Mouse (Mus musculus): ENCODE data around the gene Itpr2. TPM values are rescaled to one million over a fixed set of nuclear protein-coding genes. Genes with fewer than 3 reads are reported as not detected.
A peak's percentile ranks its signal among the peaks of the same experiment; 100 is the strongest.

The Itpr2 gene
- total RNA-seq, 2 experiments from 2014 or later = 7.9 to 9.6 TPM

GRCm38 (mm10) chr6:146245888-146246287 lies 256.1 kb downstream of the Itpr2 start:
- peak in 1 of 2 experiments; percentile 24 for DNase-seq
- intact Hi-C loops (cut with DNase I) = no loop called here

GRCm38 (mm10) chr6:146243068-146243467 lies 259.0 kb downstream of the Itpr2 start:
- intact Hi-C loops (cut with DNase I) = no loop called here
- no peak for DNase-seq

- no peak for DNase-seq
- intact Hi-C loops (cut with DNase I) = no loop called here
Measured at GRCm38 (mm10) chr6:146241336-146241735, 260.7 kb downstream of the Itpr2 start.

- DNase-seq = no peak
- intact Hi-C loops (cut with DNase I) = no loop called here
Measured at GRCm38 (mm10) chr6:146235165-146235564, 266.9 kb downstream of the Itpr2 start.

GRCm38 (mm10) chr6:146234417-146234816 lies 267.6 kb downstream of the Itpr2 start:
- intact Hi-C loops (cut with DNase I) = no loop called here
- no peak for DNase-seq

GRCm38 (mm10) chr6:146230903-146231302 lies 271.1 kb downstream of the Itpr2 start:
- intact Hi-C loops (cut with DNase I) = no loop called here
- DNase-seq = no peak

GRCm38 (mm10) chr6:146230373-146230788 lies 271.6 kb downstream of the Itpr2 start:
- intact Hi-C loops (cut with DNase I) = no loop called here

GRCm38 (mm10) chr6:146229967-146230366 lies 272.1 kb downstream of the Itpr2 start:
- no peak for DNase-seq
- intact Hi-C loops (cut with DNase I) = no loop called here

More at GRCm38 (mm10) chr6:146230373-146230788, 271.6 kb downstream of the Itpr2 start:
- no peak for DNase-seq

GRCm38 (mm10) chr6:146229519-146229918 lies 272.5 kb downstream of the Itpr2 start:
- intact Hi-C loops (cut with DNase I) = no loop called here
- no peak for DNase-seq

- intact Hi-C loops (cut with DNase I) = no loop called here
- no peak for DNase-seq
Measured at GRCm38 (mm10) chr6:146228048-146228447, 274.0 kb downstream of the Itpr2 start.

- intact Hi-C loops (cut with DNase I) = no loop called here
Measured at GRCm38 (mm10) chr6:146222403-146223063, 279.5 kb downstream of the Itpr2 start.

GRCm38 (mm10) chr6:146221371-146222336 lies 280.4 kb downstream of the Itpr2 start:
- DNase-seq = no peak
- intact Hi-C loops (cut with DNase I) = no loop called here

More at GRCm38 (mm10) chr6:146222403-146223063, 279.5 kb downstream of the Itpr2 start:
- no peak for DNase-seq

- DNase-seq = no peak
- intact Hi-C loops (cut with DNase I) = no loop called here
Measured at GRCm38 (mm10) chr6:146220071-146220470, 282.0 kb downstream of the Itpr2 start.

GRCm38 (mm10) chr6:146219534-146219933 lies 282.5 kb downstream of the Itpr2 start:
- DNase-seq = no peak
- intact Hi-C loops (cut with DNase I) = no loop called here

GRCm38 (mm10) chr6:146215302-146215701 lies 286.7 kb downstream of the Itpr2 start:
- no peak for DNase-seq
- intact Hi-C loops (cut with DNase I) = no loop called here

- DNase-seq = no peak
- intact Hi-C loops (cut with DNase I) = no loop called here
Measured at GRCm38 (mm10) chr6:146212339-146212738, 289.7 kb downstream of the Itpr2 start.

- intact Hi-C loops (cut with DNase I) = no loop called here
- DNase-seq = no peak
Measured at GRCm38 (mm10) chr6:146211233-146211632, 290.8 kb downstream of the Itpr2 start.

- intact Hi-C loops (cut with DNase I) = no loop called here
- no peak for DNase-seq
Measured at GRCm38 (mm10) chr6:146208983-146209382, 293.0 kb downstream of the Itpr2 start.

- intact Hi-C loops (cut with DNase I) = no loop called here
- no peak for DNase-seq
Measured at GRCm38 (mm10) chr6:146207204-146207959, 294.6 kb downstream of the Itpr2 start.

- no peak for DNase-seq
- intact Hi-C loops (cut with DNase I) = no loop called here
Measured at GRCm38 (mm10) chr6:146205136-146205535, 296.9 kb downstream of the Itpr2 start.

GRCm38 (mm10) chr6:146204470-146204869 lies 297.6 kb downstream of the Itpr2 start:
- DNase-seq = no peak
- intact Hi-C loops (cut with DNase I) = no loop called here
